Mouse (Mus musculus): ENCODE measurements at regions not wholly inside any gene's neighbourhood (a gene's known extent, or its start where the extent isn't known, plus 50 kb on each side); places are given as distances from the start of the nearest gene placed in this dataset.

- Histone ChIP-seq H3K36me3 (ENCODE audit: insufficient read depth, low read length) (no peaks in the 10 kb centered on the region), H3K27me3 (ENCODE audit: insufficient read depth, low read length) (no peaks in the 10 kb centered on the region), H3K9me3 (ENCODE audit: low read length) (no peaks in the 10 kb centered on the region), H3K4me3 (replicated peaks; ENCODE audit: low read length) (no peak overlapping the region), H3K4me1 (replicated peaks; ENCODE audit: low read depth, low read length) (no peaks in the 10 kb centered on the region)
- TF ChIP-seq CTCF (conservative IDR thresholded peaks at IDR 0.05; ENCODE audit: low read length) (no peak), POU5F1 (IDR thresholded peaks at IDR 0.05; ENCODE audit: borderline replicate concordance, low read length) (no peak), NANOG (IDR thresholded peaks at IDR 0.05; ENCODE audit: borderline replicate concordance, low read length) (no peak)
These were observed 215.7 kb upstream of the Lcorl start for GRCm38 (mm10) chr5:46073136-46073535.

- H3K27me3 ChIP-seq (ENCODE audit: insufficient read depth, low read length) = no peaks in the 10 kb centered on the region
- no peak for TF ChIP-seq POU5F1 (IDR thresholded peaks at IDR 0.05; ENCODE audit: borderline replicate concordance, low read length)
- TF ChIP-seq CTCF (conservative IDR thresholded peaks at IDR 0.05; ENCODE audit: low read length) = no peak
These were observed 202.5 kb upstream of the Lcorl start for GRCm38 (mm10) chr5:46059910-46060309.

GRCm38 (mm10) chr5:46054850-46055249 is 197.4 kb upstream of the Lcorl start:
- TF ChIP-seq CTCF (conservative IDR thresholded peaks at IDR 0.05; ENCODE audit: low read length) (no peak), NANOG (IDR thresholded peaks at IDR 0.05; ENCODE audit: borderline replicate concordance, low read length) (no peak), POU5F1 (IDR thresholded peaks at IDR 0.05; ENCODE audit: borderline replicate concordance, low read length) (no peak)

More at GRCm38 (mm10) chr5:46059910-46060309, 202.5 kb upstream of the Lcorl start:
- H3K9me3 ChIP-seq (ENCODE audit: low read length) = no peaks in the 10 kb centered on the region
- no peaks in the 10 kb centered on the region for H3K36me3 ChIP-seq (ENCODE audit: insufficient read depth, low read length)
- H3K4me1 ChIP-seq (replicated peaks; ENCODE audit: low read depth, low read length) = no peaks in the 10 kb centered on the region
- H3K4me3 ChIP-seq (replicated peaks; ENCODE audit: low read length) = no peak overlapping the region

GRCm38 (mm10) chr5:46042684-46043348 is 185.4 kb upstream of the Lcorl start:
- no peak overlapping the region for H3K4me3 ChIP-seq (replicated peaks; ENCODE audit: low read length)
- no peaks in the 10 kb centered on the region for H3K27me3 ChIP-seq (ENCODE audit: insufficient read depth, low read length)
- TF ChIP-seq CTCF (conservative IDR thresholded peaks at IDR 0.05; ENCODE audit: low read length) (no peak), NANOG (IDR thresholded peaks at IDR 0.05; ENCODE audit: borderline replicate concordance, low read length) (no peak), POU5F1 (IDR thresholded peaks at IDR 0.05; ENCODE audit: borderline replicate concordance, low read length) (no peak)
- H3K36me3 ChIP-seq (ENCODE audit: insufficient read depth, low read length) = no peaks in the 10 kb centered on the region
- H3K4me1 ChIP-seq (replicated peaks; ENCODE audit: low read depth, low read length) = no peaks in the 10 kb centered on the region
- H3K9me3 ChIP-seq (ENCODE audit: low read length) = no peaks in the 10 kb centered on the region

More at GRCm38 (mm10) chr5:46054850-46055249, 197.4 kb upstream of the Lcorl start:
- Histone ChIP-seq H3K4me3 (replicated peaks; ENCODE audit: low read length) (no peak overlapping the region), H3K9me3 (ENCODE audit: low read length) (no peaks in the 10 kb centered on the region), H3K36me3 (ENCODE audit: insufficient read depth, low read length) (no peaks in the 10 kb centered on the region), H3K4me1 (replicated peaks; ENCODE audit: low read depth, low read length) (no peaks in the 10 kb centered on the region), H3K27me3 (ENCODE audit: insufficient read depth, low read length) (no peaks in the 10 kb centered on the region)

- TF ChIP-seq POU5F1 (IDR thresholded peaks at IDR 0.05; ENCODE audit: borderline replicate concordance, low read length) (no peak), NANOG (IDR thresholded peaks at IDR 0.05; ENCODE audit: borderline replicate concordance, low read length) (no peak), CTCF (conservative IDR thresholded peaks at IDR 0.05; ENCODE audit: low read length) (no peak)
- no peaks in the 10 kb centered on the region for H3K9me3 ChIP-seq (ENCODE audit: low read length)
- peaks cover 3% of the 10 kb centered on the region; the same call in 1 of the 2 replicates for H3K4me1 ChIP-seq (replicated peaks; ENCODE audit: low read depth, low read length)
- no peaks in the 10 kb centered on the region for H3K36me3 ChIP-seq (ENCODE audit: insufficient read depth, low read length)
- no peak overlapping the region for H3K4me3 ChIP-seq (replicated peaks; ENCODE audit: low read length)
- H3K27me3 ChIP-seq (ENCODE audit: insufficient read depth, low read length) = no peaks in the 10 kb centered on the region
These were observed 175.7 kb upstream of the Lcorl start for GRCm38 (mm10) chr5:46033008-46033676.

GRCm38 (mm10) chr5:46032206-46032605 is 174.8 kb upstream of the Lcorl start:
- Histone ChIP-seq H3K4me3 (replicated peaks; ENCODE audit: low read length) (no peak overlapping the region), H3K36me3 (ENCODE audit: insufficient read depth, low read length) (no peaks in the 10 kb centered on the region), H3K4me1 (replicated peaks; ENCODE audit: low read depth, low read length) (peaks cover 3% of the 10 kb centered on the region; the same call in 1 of the 2 replicates), H3K27me3 (ENCODE audit: insufficient read depth, low read length) (no peaks in the 10 kb centered on the region), H3K9me3 (ENCODE audit: low read length) (no peaks in the 10 kb centered on the region)
- TF ChIP-seq NANOG (IDR thresholded peaks at IDR 0.05; ENCODE audit: borderline replicate concordance, low read length) (no peak), POU5F1 (IDR thresholded peaks at IDR 0.05; ENCODE audit: borderline replicate concordance, low read length) (no peak), CTCF (conservative IDR thresholded peaks at IDR 0.05; ENCODE audit: low read length) (no peak)

- Histone ChIP-seq H3K4me3 (replicated peaks; ENCODE audit: low read length) (no peak overlapping the region), H3K9me3 (ENCODE audit: low read length) (no peaks in the 10 kb centered on the region), H3K27me3 (ENCODE audit: insufficient read depth, low read length) (no peaks in the 10 kb centered on the region), H3K36me3 (ENCODE audit: insufficient read depth, low read length) (no peaks in the 10 kb centered on the region), H3K4me1 (replicated peaks; ENCODE audit: low read depth, low read length) (peaks cover 3% of the 10 kb centered on the region; the same call in 1 of the 2 replicates)
- TF ChIP-seq CTCF (conservative IDR thresholded peaks at IDR 0.05; ENCODE audit: low read length) (no peak), POU5F1 (IDR thresholded peaks at IDR 0.05; ENCODE audit: borderline replicate concordance, low read length) (no peak), NANOG (IDR thresholded peaks at IDR 0.05; ENCODE audit: borderline replicate concordance, low read length) (no peak)
These were observed 166.7 kb upstream of the Lcorl start for GRCm38 (mm10) chr5:46024138-46024537.

- H3K9me3 ChIP-seq (ENCODE audit: low read length) = no peaks in the 10 kb centered on the region
- no peaks in the 10 kb centered on the region for H3K27me3 ChIP-seq (ENCODE audit: insufficient read depth, low read length)
- no peak overlapping the region for H3K4me3 ChIP-seq (replicated peaks; ENCODE audit: low read length)
- H3K4me1 ChIP-seq (replicated peaks; ENCODE audit: low read depth, low read length) = peaks cover 3% of the 10 kb centered on the region; the same call in 1 of the 2 replicates
- H3K36me3 ChIP-seq (ENCODE audit: insufficient read depth, low read length) = no peaks in the 10 kb centered on the region
- TF ChIP-seq POU5F1 (IDR thresholded peaks at IDR 0.05; ENCODE audit: borderline replicate concordance, low read length) (no peak), NANOG (IDR thresholded peaks at IDR 0.05; ENCODE audit: borderline replicate concordance, low read length) (no peak), CTCF (conservative IDR thresholded peaks at IDR 0.05; ENCODE audit: low read length) (no peak)
These were observed 166.0 kb upstream of the Lcorl start for GRCm38 (mm10) chr5:46023456-46023855.
